Mouse (Mus musculus): ENCODE data around the gene Vps11. TPM values are rescaled to one million over a fixed set of nuclear protein-coding genes. Genes with fewer than 3 reads are reported as not detected.
"Not testable (repeated sequence)": the region's sequence is repeated elsewhere in the genome, so short reads cannot be mapped to it uniquely, and the experiment has no call there.

The Vps11 gene
- total RNA-seq, 2 experiments from 2014 or later, result 42.6 to 49.1 TPM

- DNase-seq (ENCODE audit: extremely low spot score in 1 of 2, low spot score in 2 of 2); intact Hi-C loops (cut with DNase I): not testable (repeated sequence)
Observed at GRCm38 (mm10) chr9:44300001-44300400, 61.5 kb downstream of the Vps11 start.

Small RNA genes lying within 50 kb of the gene (microRNA-seq; reads per million reads assigned to microRNA genes)
- gene Gm44335, result not detected
- 2.6 reads per million for gene Mir7085

Other genes with a start within 250 kb of the Vps11 start
- gene Gm49380, start 248.2 kb downstream of the Vps11 start, total RNA-seq (2021), result not detected
- gene Rnf26, start 248.2 kb downstream of the Vps11 start, total RNA-seq (2021), result 10 to 100 TPM; 30.1 to 33.4 TPM
- 10 to 100 TPM; 19.2 to 22.2 TPM for gene Mcam, start 227.2 kb downstream of the Vps11 start, total RNA-seq (2021)
- gene Cbl, start 127.6 kb downstream of the Vps11 start, total RNA-seq (2021), result 10 to 100 TPM; 48.6 to 49.9 TPM
- gene Ccdc153, start 121.0 kb downstream of the Vps11 start, total RNA-seq (2021), result 1 to 10 TPM in 1 of 2 experiments, under 1 TPM in 1; 0.69 to 1.9 TPM
- under 1 TPM; 0.53 to 0.60 TPM for gene Pdzd3, start 110.2 kb downstream of the Vps11 start, total RNA-seq (2021)
- gene Nlrx1, start 93.1 kb downstream of the Vps11 start, total RNA-seq (2021), result 10 to 100 TPM; 11.9 to 14.8 TPM
- gene Abcg4, start 73.1 kb downstream of the Vps11 start, total RNA-seq (2021), result 10 to 100 TPM; 68.0 to 73.2 TPM
- 10 to 100 TPM; 27.1 to 28.3 TPM for gene Hinfp, start 56.0 kb downstream of the Vps11 start, total RNA-seq (2021)
- 100 to 1,000 TPM; 151 to 158 TPM for gene C2cd2l, start 41.4 kb downstream of the Vps11 start, total RNA-seq (2021)
- gene Dpagt1, start 35.7 kb downstream of the Vps11 start, total RNA-seq (2021), result 10 to 100 TPM; 15.5 to 17.9 TPM
- 10 to 100 TPM; 66.5 to 67.6 TPM for gene H2afx, start 27.0 kb downstream of the Vps11 start, total RNA-seq (2021)
- 10 to 100 TPM; 20.5 to 24.0 TPM for gene Hmbs, start 17.4 kb downstream of the Vps11 start, total RNA-seq (2021)
- 10 to 100 TPM; 87.1 to 89.3 TPM for gene Hyou1, start 17.8 kb upstream of the Vps11 start, total RNA-seq (2021)
- gene Slc37a4, start 35.2 kb upstream of the Vps11 start, total RNA-seq (2021), result 10 to 100 TPM; 36.9 to 40.1 TPM
- gene Rps25, start 45.5 kb upstream of the Vps11 start, total RNA-seq (2021), result 100 to 1,000 TPM; 711 to 765 TPM
- gene Trappc4, start 45.9 kb upstream of the Vps11 start, total RNA-seq (2021), result 10 to 100 TPM; 75.3 to 87.2 TPM
- 10 to 100 TPM; 16.1 to 19.9 TPM for gene Ccdc84, start 56.9 kb upstream of the Vps11 start, total RNA-seq (2021)
- not detected for gene Foxr1, start 79.5 kb upstream of the Vps11 start, total RNA-seq (2021)
- gene Upk2, start 93.3 kb upstream of the Vps11 start, total RNA-seq (2021), result not detected
- gene Bcl9l, start 121.2 kb upstream of the Vps11 start, total RNA-seq (2021), result 10 to 100 TPM; 85.4 to 98.1 TPM
- not detected for gene Cxcr5, start 200.2 kb upstream of the Vps11 start, total RNA-seq (2021)
- gene Ddx6, start 243.2 kb upstream of the Vps11 start, total RNA-seq (2021), result 100 to 1,000 TPM; 114 to 115 TPM

Data from left cerebral cortex, postnatal 10 days (tissue).